Mouse (Mus musculus) colon, adult 2 months (tissue): ENCODE data around the gene Olfr987. TPM values are rescaled to one million over a fixed set of nuclear protein-coding genes. Genes with fewer than 3 reads are reported as not detected.

Experiments used
- polyA plus RNA-seq: library from polyadenylated mRNA; depleted of rRNA; stranded (reverse); fragments of >200 nt; gene quantifications from 2 replicates; pipeline ENCODE4 v1.2.3, GENCODE M21; 2012; rRNA removed

The Olfr987 gene
- polyA plus RNA-seq = not detected in 2 replicates

GRCm38 (mm10) chr2:85339215-85339614 is at the start of gene Olfr987:
Gene Olfr987, minus strand, starts transcription at chr2:85339315.

DNA sequence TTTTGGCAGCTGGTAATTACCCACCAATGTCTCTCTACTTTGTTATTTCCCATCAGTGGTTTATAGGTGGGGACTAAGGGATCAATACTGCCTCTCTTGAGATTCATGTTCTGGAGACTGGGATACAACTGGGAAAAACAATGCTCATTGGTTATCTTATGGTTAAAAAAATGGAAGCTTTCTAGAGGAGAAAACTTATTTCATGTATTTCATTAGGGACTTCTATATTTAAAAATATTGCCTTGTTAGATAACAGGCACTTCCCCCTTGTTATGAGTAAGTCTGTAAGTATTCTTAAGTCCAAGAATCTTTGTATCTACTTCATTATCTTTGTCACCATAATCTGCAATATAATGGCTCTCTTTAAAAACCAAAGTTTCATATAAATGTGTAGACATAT is 24.0 kb upstream of the Olfr987 start, which contains the start of gene Olfr988:
Gene Olfr988, minus strand, starts transcription at position 101 of the 400 bp plus-strand sequence.

Other genes with a start within 250 kb of the Olfr987 start
- gene Aplnr, start 203.1 kb downstream of the Olfr987 start, polyA plus RNA-seq = 3.3 and 4.9 TPM in 2 replicates
- gene Lrrc55, start 142.1 kb downstream of the Olfr987 start, polyA plus RNA-seq = 1.1 and 1.2 TPM in 2 replicates
- not detected in 2 replicates for gene Olfr988, start 23.9 kb upstream of the Olfr987 start, polyA plus RNA-seq
- gene Olfr992, start 70.2 kb upstream of the Olfr987 start, polyA plus RNA-seq = not detected in 2 replicates
- not detected in 2 replicates for gene Olfr993, start 75.6 kb upstream of the Olfr987 start, polyA plus RNA-seq
- not detected in 2 replicates for gene Olfr994, start 97.1 kb upstream of the Olfr987 start, polyA plus RNA-seq
- gene Olfr995, start 104.3 kb upstream of the Olfr987 start, polyA plus RNA-seq = not detected in 2 replicates
- gene 4833423E24Rik, start 179.7 kb upstream of the Olfr987 start, polyA plus RNA-seq = not detected in 2 replicates
- gene Olfr996, start 239.9 kb upstream of the Olfr987 start, polyA plus RNA-seq = not detected in 2 replicates
- gene Olfr998, start 249.6 kb upstream of the Olfr987 start, polyA plus RNA-seq = not detected in 2 replicates